Mouse (Mus musculus) intestine, postnatal 0 days (tissue): ENCODE measurements around the gene Top1. TPM values are rescaled to one million over a fixed set of nuclear protein-coding genes. Genes with fewer than 3 reads are reported as not detected.
A peak's percentile ranks its signal among the peaks of the same experiment; 100 is the strongest.

Experiments used
- ATAC-seq: fragments of 200-750 bp; cut with Nextera tagmentation; 2 replicates; pipeline ENCODE4 v1.8.0; 2017; ENCODE audit warnings: mild to moderate bottlenecking, moderate TSS enrichment, moderate library complexity
- H3K27ac ChIP-seq: fragments of 300-500 bp; sonication (generic); 2 replicates; pipeline ENCODE4 v1.5.1; 2014; ENCODE audit warnings: mild to moderate bottlenecking, low read depth, low read length, moderate library complexity
- H3K27me3 ChIP-seq: fragments of 300-500 bp; sonication (generic); replicated peaks from 2 replicates; pipeline ENCODE4 v1.6.1; 2014; ENCODE audit warnings: low read length, mixed read lengths; ENCODE audit not compliant: control insufficient read depth, insufficient read depth
- H3K36me3 ChIP-seq: fragments of 300-500 bp; sonication (generic); 2 replicates; pipeline ENCODE4 v1.6.1; 2014; ENCODE audit warnings: mild to moderate bottlenecking, moderate library complexity; ENCODE audit not compliant: control insufficient read depth, insufficient read depth
- H3K4me1 ChIP-seq: fragments of 300-500 bp; sonication (generic); replicated peaks from 2 replicates; pipeline ENCODE4 v1.6.1; 2014; ENCODE audit warnings: antibody characterized with exemption, low read length, mixed read lengths; ENCODE audit not compliant: control insufficient read depth, insufficient read depth
- H3K4me2 ChIP-seq: fragments of 300-500 bp; sonication (generic); replicated peaks from 2 replicates; pipeline ENCODE4 v1.6.1; 2014; ENCODE audit warnings: low read depth, mild to moderate bottlenecking, moderate library complexity
- H3K4me3 ChIP-seq: fragments of 300-500 bp; sonication (generic); 2 replicates; pipeline ENCODE4 v1.5.1; 2014; ENCODE audit warnings: low read depth, low read length
- H3K9ac ChIP-seq: fragments of 300-500 bp; sonication (generic); 2 replicates; pipeline ENCODE4 v1.6.1; 2014; ENCODE audit warnings: mild to moderate bottlenecking, low read depth, low read length
- H3K9me3 ChIP-seq: fragments of 300-500 bp; sonication (generic); 2 replicates; pipeline ENCODE4 v1.6.1; 2016; ENCODE audit warnings: mixed run types; ENCODE audit not compliant: control insufficient read depth
- CTCF ChIP-seq: sonication (generic); IDR thresholded peaks from 2 replicates; pipeline ENCODE4 v1.5.1; 2016; ENCODE audit warnings: low read depth, mild to moderate bottlenecking, control low read depth, antibody characterized with exemption, moderate library complexity
- WGBS: fragments of 180-500 bp; shearing (Covaris S2); extraction: QIAGEN DNeasy Blood & Tissue Kit; methylation state at CpG from one replicate; pipeline ENCODE4 v1.1.7; 2014; 5-methylcytosine and 5-hydroxymethylcytosine counted together
- polyA plus RNA-seq: library from polyadenylated mRNA; unstranded; fragments of >200 nt; fragmentation: Nextera tagmentation; extraction: Ambion mirVana; gene quantifications from 2 replicates; pipeline ENCODE4 v1.2.1, GENCODE M21; 2015

Gene Top1
- polyA plus RNA-seq, 1 experiment from 2014 or later = 32.7 TPM

DNA sequence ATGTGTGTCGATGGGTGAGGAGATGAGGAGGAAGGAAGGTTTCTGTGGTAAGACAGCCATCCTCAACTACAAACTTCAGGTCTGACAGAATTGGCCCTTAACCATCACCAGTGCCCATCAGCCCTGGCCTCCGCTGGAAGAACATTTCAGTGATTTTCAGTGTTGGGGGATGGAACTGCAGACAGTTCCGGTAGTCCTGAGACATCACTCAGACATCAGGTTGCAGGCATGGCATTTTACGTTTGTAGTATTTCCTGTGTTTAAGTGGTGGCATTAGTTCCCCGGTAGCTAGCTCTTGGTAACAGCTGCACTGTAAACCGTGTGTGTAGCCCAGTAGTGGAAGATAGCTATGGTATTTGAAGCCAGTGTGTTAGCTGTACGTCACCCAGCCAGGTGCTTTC, 87.4 kb downstream of the Top1 start:
- Histone ChIP-seq H3K9ac (no peak overlapping the region), H3K4me3 (peak overlapping the region; percentile 97), H3K27me3 (no peaks in the 10 kb centered on the region), H3K4me1 (peaks cover 16% of the 10 kb centered on the region), H3K4me2 (peak overlapping the region; percentile 95), H3K9me3 (no peaks in the 10 kb centered on the region), H3K27ac (no peak overlapping the region), H3K36me3 (0 out of 2 replicates have a peak, but pooled peaks cover 13% of the 10 kb centered on the region)
- no peak for ATAC-seq
- no peak for TF ChIP-seq CTCF
- 41% methylated on average over 7 of the region's 7 CpGs for WGBS

DNA sequence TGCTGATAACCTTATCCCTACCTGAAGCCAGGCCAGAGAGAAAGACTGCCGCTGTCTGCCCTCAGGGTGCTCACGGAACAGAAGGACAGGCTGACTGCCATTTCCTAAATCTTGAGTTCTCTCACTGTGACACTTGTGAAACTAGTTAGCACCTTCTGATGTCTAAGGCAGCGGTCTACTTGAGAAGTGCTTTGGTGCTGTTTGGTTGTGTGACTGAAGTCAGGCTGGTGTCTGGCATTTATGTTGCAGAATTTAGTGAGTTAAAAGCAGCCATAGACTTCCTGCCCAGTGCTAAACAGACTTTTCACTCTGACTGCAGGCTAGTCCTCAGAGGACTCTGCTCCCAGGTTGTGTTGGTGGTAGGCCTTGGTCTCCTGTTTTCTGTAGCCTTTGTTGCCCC, 88.6 kb downstream of the Top1 start:
- H3K4me2 ChIP-seq = no peak overlapping the region
- 0 out of 2 replicates have a peak, but pooled peaks cover 13% of the 10 kb centered on the region for H3K36me3 ChIP-seq
- WGBS = 93% methylated on average over 3 of the region's 3 CpGs
- H3K4me3 ChIP-seq = no peak overlapping the region
- no peaks in the 10 kb centered on the region for H3K27me3 ChIP-seq
- no peak overlapping the region for H3K27ac ChIP-seq
- TF ChIP-seq CTCF = no peak
- H3K4me1 ChIP-seq = peaks cover 16% of the 10 kb centered on the region
- no peak overlapping the region for H3K9ac ChIP-seq
- H3K9me3 ChIP-seq = no peaks in the 10 kb centered on the region
- no peak for ATAC-seq

DNA sequence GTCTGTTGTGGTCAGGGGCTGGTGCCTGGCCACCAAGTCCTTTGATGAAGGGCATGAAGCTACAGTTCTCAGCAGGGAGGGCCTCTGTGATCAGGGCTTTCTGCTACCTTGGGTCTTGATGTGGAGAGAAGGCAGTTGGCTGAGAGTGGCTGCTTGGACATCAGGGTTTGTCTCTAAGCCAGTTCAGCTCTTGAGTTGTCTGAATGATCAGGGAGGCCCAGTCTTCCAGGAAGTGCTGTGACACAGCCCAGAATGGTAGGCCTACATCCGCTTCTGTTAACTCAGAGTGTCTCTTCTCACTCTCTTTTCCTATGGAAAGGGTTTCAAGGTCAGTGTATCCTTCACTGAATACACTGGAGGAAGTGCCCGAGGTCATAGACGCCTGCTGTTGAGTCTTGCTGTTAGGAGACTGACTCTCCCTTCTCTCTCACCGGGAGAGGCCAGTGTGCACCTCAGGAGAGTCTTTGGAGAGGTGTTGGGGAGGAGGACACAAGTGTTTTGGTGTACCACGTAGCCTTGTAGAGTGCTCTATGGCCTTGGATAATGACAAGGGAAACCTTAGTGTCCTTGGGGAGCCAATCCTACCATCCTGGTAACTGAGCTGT, 90.1 kb downstream of the Top1 start:
- Histone ChIP-seq H3K4me3 (no peak overlapping the region), H3K36me3 (0 out of 2 replicates have a peak, but pooled peaks cover 13% of the 10 kb centered on the region), H3K9ac (no peak overlapping the region), H3K27ac (peak overlapping the region; percentile 15; the same call in 1 of the 2 replicates), H3K4me1 (peaks cover 9% of the 10 kb centered on the region), H3K4me2 (no peak overlapping the region; the same call in 1 of the 2 replicates), H3K9me3 (no peaks in the 10 kb centered on the region), H3K27me3 (no peaks in the 10 kb centered on the region)
- no peak for ATAC-seq
- TF ChIP-seq CTCF = no peak
- 80% methylated on average over 5 of the region's 5 CpGs for WGBS

DNA sequence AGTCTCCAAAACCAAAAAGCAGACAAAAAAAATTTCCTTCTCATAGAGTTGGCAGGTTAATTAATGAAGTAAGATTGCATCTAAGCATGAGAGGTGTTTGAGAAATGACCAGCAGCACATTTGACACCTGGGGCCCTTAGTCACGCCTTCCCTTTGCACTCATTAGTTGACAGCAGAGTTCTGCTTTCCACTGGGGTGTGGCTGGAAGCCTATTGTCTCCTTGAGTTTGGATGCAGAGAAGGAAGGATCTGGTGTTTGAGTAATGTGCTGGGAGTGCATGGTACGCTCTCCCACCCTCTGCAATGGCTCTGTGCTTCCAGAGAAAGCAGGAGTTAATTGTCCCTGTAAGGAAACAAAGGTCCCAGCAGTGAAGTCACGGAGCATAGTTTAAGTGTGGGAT, 90.8 kb downstream of the Top1 start:
- no peak for TF ChIP-seq CTCF
- H3K27me3 ChIP-seq = no peaks in the 10 kb centered on the region
- no peak overlapping the region for H3K9ac ChIP-seq
- no peaks in the 10 kb centered on the region for H3K9me3 ChIP-seq
- H3K4me1 ChIP-seq = peaks cover 8% of the 10 kb centered on the region; the same call in 1 of the 2 replicates
- no peak overlapping the region for H3K27ac ChIP-seq
- no peak overlapping the region for H3K4me2 ChIP-seq
- 0 out of 2 replicates have a peak, but pooled peaks cover 13% of the 10 kb centered on the region for H3K36me3 ChIP-seq
- 70% methylated on average over 3 of the region's 3 CpGs for WGBS
- H3K4me3 ChIP-seq = no peak overlapping the region
- ATAC-seq = no peak

DNA sequence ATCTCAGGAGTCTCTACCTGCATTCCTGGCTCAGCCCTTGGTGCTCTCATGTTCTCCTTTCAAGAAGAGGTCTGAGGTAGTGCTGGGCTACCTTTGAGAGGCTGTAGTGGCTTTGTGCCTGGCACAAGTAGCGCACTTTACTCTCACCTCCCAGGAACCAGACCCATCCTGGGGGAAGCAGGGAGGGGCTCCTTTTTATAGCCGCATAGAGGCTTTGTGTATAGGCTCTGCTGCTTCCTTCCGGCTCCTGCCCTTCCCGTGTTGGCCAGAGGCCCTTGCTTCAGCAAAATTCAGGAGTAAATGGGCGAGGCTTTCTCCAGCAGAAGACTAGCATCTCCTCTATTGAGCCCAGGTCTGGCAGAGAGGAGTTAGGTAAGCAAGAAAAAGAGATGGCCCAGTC, 92.7 kb downstream of the Top1 start:
- peak; percentile 32; the same call in 1 of the 2 replicates for ATAC-seq
- 31% methylated on average over 5 of the region's 5 CpGs for WGBS
- Histone ChIP-seq H3K9me3 (no peaks in the 10 kb centered on the region), H3K36me3 (0 out of 2 replicates have a peak, but pooled peaks cover 13% of the 10 kb centered on the region), H3K4me3 (no peak overlapping the region), H3K4me1 (peaks cover 8% of the 10 kb centered on the region; the same call in 1 of the 2 replicates), H3K9ac (no peak overlapping the region), H3K4me2 (no peak overlapping the region), H3K27ac (no peak overlapping the region), H3K27me3 (no peaks in the 10 kb centered on the region)
- TF ChIP-seq CTCF = no peak

DNA sequence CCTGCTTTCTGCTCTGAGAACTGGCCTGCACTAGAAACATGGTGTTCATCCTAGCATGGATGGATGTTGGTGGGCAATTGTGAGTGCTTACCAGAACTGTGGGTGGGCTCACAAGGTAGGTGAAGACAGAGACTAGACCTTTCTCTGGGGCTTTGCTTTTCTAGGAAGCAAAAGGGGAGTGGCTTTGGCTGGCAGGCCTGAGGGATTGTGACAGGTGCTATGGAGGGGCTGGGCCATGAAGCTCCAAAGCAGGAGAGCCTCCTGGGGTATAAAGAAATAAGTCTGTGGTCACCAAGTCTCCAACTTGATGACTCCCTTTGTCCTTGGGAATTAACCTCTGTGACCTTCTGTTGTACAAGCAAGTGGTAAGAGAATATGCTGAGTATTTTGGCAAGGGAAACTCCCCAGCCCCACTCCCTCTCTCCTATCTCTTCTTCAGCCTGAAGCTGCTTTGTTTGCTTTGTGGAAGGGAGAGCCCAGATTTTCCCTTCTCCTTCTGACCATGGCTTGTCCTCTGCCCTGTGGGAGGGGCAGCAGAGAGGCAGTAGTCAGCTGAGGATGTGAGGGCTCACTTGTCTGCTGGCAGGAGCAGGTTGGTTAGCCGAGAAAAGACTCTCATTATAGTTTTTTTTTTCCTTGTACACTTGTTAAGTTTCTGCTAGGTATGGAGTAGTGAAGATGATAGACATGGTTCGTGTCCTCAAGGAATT, 94.1 kb downstream of the Top1 start:
- Histone ChIP-seq H3K27me3 (no peaks in the 10 kb centered on the region), H3K27ac (0 out of 2 replicates have a peak overlapping the region, but pooled peaks have one; percentile 1), H3K9me3 (no peaks in the 10 kb centered on the region), H3K4me3 (no peak overlapping the region), H3K4me1 (peaks cover 4% of the 10 kb centered on the region; the same call in 1 of the 2 replicates), H3K4me2 (no peak overlapping the region), H3K9ac (no peak overlapping the region), H3K36me3 (0 out of 2 replicates have a peak, but pooled peaks cover 13% of the 10 kb centered on the region)
- ATAC-seq = no peak
- TF ChIP-seq CTCF = no peak
- WGBS = 35% methylated on average over 2 of the region's 2 CpGs
